Comparison of ENCODE assay signal across 17 mouse cellular contexts in the genomic region with DNA sequence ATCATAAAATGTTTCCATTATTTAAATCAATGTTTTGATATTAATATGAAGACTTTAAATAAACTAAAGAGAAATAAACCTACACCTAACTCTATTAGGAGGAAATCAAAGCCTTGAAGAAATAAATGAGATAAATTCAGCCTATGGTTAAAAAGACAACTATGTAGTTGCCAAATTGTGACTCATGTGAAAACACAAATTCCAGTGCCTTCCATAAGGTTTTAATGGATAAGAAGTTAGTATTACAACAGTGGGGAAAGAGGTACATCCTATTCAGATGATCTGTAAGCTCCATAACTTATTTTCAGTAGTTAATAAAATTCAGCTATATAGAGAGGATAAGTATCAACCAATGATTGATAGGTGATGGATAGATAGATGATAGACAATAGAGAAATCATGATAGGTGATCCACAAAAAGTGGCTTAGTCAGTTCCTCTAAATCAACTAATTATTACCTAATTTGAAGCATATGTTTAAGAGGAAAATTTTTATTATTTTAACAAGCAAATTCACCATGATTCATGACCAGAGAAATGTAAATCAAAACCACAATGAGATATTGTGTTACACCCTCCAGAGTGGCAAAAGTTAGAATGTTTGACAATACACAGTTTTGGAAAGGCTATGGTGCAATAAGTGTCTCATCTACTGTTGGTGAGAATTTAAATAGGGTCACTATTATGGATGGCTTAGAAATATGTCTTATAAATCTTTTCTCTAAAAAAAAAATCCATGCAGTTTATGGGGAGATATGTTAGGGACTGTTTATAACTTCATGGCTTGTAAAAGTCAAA.
"Had no signal": no experiment of that assay in that cellular context is flagged by ENCODE, and none has a peak within 500 bp of the region (broad histone marks: within the 10 kb centered on the region; RNA-seq: fewer than 3 reads in every experiment).

No protein-coding gene starts in this region.

- H3K4me2 ChIP-seq: lung, embryonic 14.5 days; midbrain, embryonic 11.5 days; midbrain, embryonic 13.5 days; midbrain, embryonic 15.5 days; neural tube, embryonic 13.5 days; neural tube, embryonic 15.5 days had no signal

- DNase-seq: lung, adult 18-20 months; lung, embryonic 14.5 days; lung, postnatal 10 days; lung, postnatal 36 days; retina, postnatal 1 day; right cerebral cortex, adult 18-20 months; right cerebral cortex, postnatal 25 days; right cerebral cortex, postnatal 4 days; spleen, adult 18-20 months; thymus, adult 18-20 months; thymus, postnatal 14 days; thymus, postnatal 36 days had no signal

- H3K27me3 ChIP-seq: midbrain, embryonic 13.5 days; midbrain, embryonic 15.5 days; neural tube, embryonic 13.5 days; neural tube, embryonic 15.5 days had no signal

- H3K4me3 ChIP-seq: midbrain, embryonic 13.5 days; midbrain, embryonic 15.5 days; neural tube, embryonic 13.5 days; neural tube, embryonic 15.5 days had no signal

- ATAC-seq: midbrain, embryonic 13.5 days; midbrain, embryonic 15.5 days had no signal

- H3K36me3 ChIP-seq: midbrain, embryonic 13.5 days; midbrain, embryonic 15.5 days; neural tube, embryonic 13.5 days had no signal
